Mouse (Mus musculus) retina, embryonic 14.5 days (tissue): ENCODE measurements around the gene Bcl2l13.
A peak's percentile ranks its signal among the peaks of the same experiment; 100 is the strongest.
"Not testable (repeated sequence)": the region's sequence is repeated elsewhere in the genome, so short reads cannot be mapped to it uniquely, and the experiment has no call there.

ENCODE experiments used
- DNase-seq: peaks from one replicate; pipeline ENCODE4 v3.0.0-alpha.2; 2015; ENCODE audit warnings: low spot score

Bcl2l13 gene

GRCm38 (mm10) chr6:120901776-120902645 lies 66.0 kb downstream of the Bcl2l13 start:
- DNase-seq = no peak

GRCm38 (mm10) chr6:120903450-120903912 lies 67.5 kb downstream of the Bcl2l13 start:
- DNase-seq = peak; percentile 67

- no peak for DNase-seq
Measured at GRCm38 (mm10) chr6:120903961-120904360, 67.9 kb downstream of the Bcl2l13 start.

GRCm38 (mm10) chr6:120905111-120905510 lies 69.1 kb downstream of the Bcl2l13 start:
- DNase-seq = no peak

- DNase-seq = no peak
Measured at GRCm38 (mm10) chr6:120906521-120906920, 70.5 kb downstream of the Bcl2l13 start.

- DNase-seq = not testable (repeated sequence)
Measured at GRCm38 (mm10) chr6:120907876-120908597, 72.0 kb downstream of the Bcl2l13 start.

- no peak for DNase-seq
Measured at GRCm38 (mm10) chr6:120909501-120909900, 73.5 kb downstream of the Bcl2l13 start.

- DNase-seq = no peak
Measured at GRCm38 (mm10) chr6:120911213-120912007, 75.4 kb downstream of the Bcl2l13 start.

GRCm38 (mm10) chr6:120912931-120913330 lies 76.9 kb downstream of the Bcl2l13 start:
- DNase-seq = no peak

GRCm38 (mm10) chr6:120913783-120914182 lies 77.8 kb downstream of the Bcl2l13 start:
- DNase-seq = no peak

- no peak for DNase-seq
Measured at GRCm38 (mm10) chr6:120914533-120914910, 78.5 kb downstream of the Bcl2l13 start.

GRCm38 (mm10) chr6:120914911-120915648 lies 79.1 kb downstream of the Bcl2l13 start:
- DNase-seq = peak; percentile 60

- no peak for DNase-seq
Measured at GRCm38 (mm10) chr6:120915649-120915975, 79.6 kb downstream of the Bcl2l13 start.

GRCm38 (mm10) chr6:120916074-120916971 lies 80.3 kb downstream of the Bcl2l13 start, which contains the start of gene Bid:
TSS of gene Bid (minus strand) at chr6:120916853.
- peak; percentile 84 for DNase-seq

GRCm38 (mm10) chr6:120916972-120917881 lies 81.2 kb downstream of the Bcl2l13 start:
- DNase-seq = not testable (repeated sequence)

- DNase-seq = no peak
Measured at GRCm38 (mm10) chr6:120917975-120918374, 82.0 kb downstream of the Bcl2l13 start.

- DNase-seq = not testable (repeated sequence)
Measured at GRCm38 (mm10) chr6:120924791-120925321, 88.8 kb downstream of the Bcl2l13 start.

- no peak for DNase-seq
Measured at GRCm38 (mm10) chr6:120926880-120927279, 90.9 kb downstream of the Bcl2l13 start.

GRCm38 (mm10) chr6:120927765-120928164 lies 91.8 kb downstream of the Bcl2l13 start:
- DNase-seq = no peak
